Mouse (Mus musculus): Measurements from ENCODE around the gene Xpr1. TPM values are rescaled to one million over a fixed set of nuclear protein-coding genes. Genes with fewer than 3 reads are reported as not detected.

Xpr1 gene
- polyA plus RNA-seq, 1 experiment from 2014 or later = 57.4 TPM

GRCm38 (mm10) chr1:155237390-155237789 is 179.8 kb downstream of the Xpr1 start:
- Histone ChIP-seq H3K9ac (ENCODE audit: low read depth, low read length) (no peak overlapping the region), H3K4me3 (ENCODE audit: low read depth, low read length) (no peak overlapping the region), H3K27ac (ENCODE audit: low read length) (no peak overlapping the region; the same call in 1 of the 2 replicates), H3K27me3 (ENCODE audit: control insufficient read depth, insufficient read depth, low read depth, low read length) (no peaks in the 10 kb centered on the region), H3K4me1 (ENCODE audit: control insufficient read depth, insufficient read depth, low read length) (peaks cover 45% of the 10 kb centered on the region), H3K9me3 (replicated peaks; ENCODE audit: control insufficient read depth, low read length, poor library complexity, severe bottlenecking) (no peaks in the 10 kb centered on the region), H3K4me2 (ENCODE audit: low read length) (no peak overlapping the region), H3K36me3 (ENCODE audit: control insufficient read depth, insufficient read depth, low read length) (no peaks in the 10 kb centered on the region)
- WGBS = 62% methylated on average over 11 of the region's 11 CpGs
- ATAC-seq = no peak

GRCm38 (mm10) chr1:155236306-155237024 is 180.8 kb downstream of the Xpr1 start:
- Histone ChIP-seq H3K4me3 (ENCODE audit: low read depth, low read length) (no peak overlapping the region), H3K36me3 (ENCODE audit: control insufficient read depth, insufficient read depth, low read length) (no peaks in the 10 kb centered on the region), H3K9me3 (replicated peaks; ENCODE audit: control insufficient read depth, low read length, poor library complexity, severe bottlenecking) (no peaks in the 10 kb centered on the region), H3K4me1 (ENCODE audit: control insufficient read depth, insufficient read depth, low read length) (peaks cover 49% of the 10 kb centered on the region), H3K9ac (ENCODE audit: low read depth, low read length) (peak overlapping the region; percentile 38; the same call in 1 of the 2 replicates), H3K27ac (ENCODE audit: low read length) (no peak overlapping the region; the same call in 1 of the 2 replicates), H3K4me2 (ENCODE audit: low read length) (no peak overlapping the region), H3K27me3 (ENCODE audit: control insufficient read depth, insufficient read depth, low read depth, low read length) (no peaks in the 10 kb centered on the region)
- WGBS = 29% methylated on average over 13 of the region's 13 CpGs
- ATAC-seq = no peak

- H3K9ac ChIP-seq (ENCODE audit: low read depth, low read length) = no peak overlapping the region
- no peaks in the 10 kb centered on the region for H3K27me3 ChIP-seq (ENCODE audit: control insufficient read depth, insufficient read depth, low read depth, low read length)
- H3K9me3 ChIP-seq (replicated peaks; ENCODE audit: control insufficient read depth, low read length, poor library complexity, severe bottlenecking) = no peaks in the 10 kb centered on the region
- 19% methylated on average over 2 of the region's 2 CpGs for WGBS
- H3K4me2 ChIP-seq (ENCODE audit: low read length) = no peak overlapping the region
- H3K27ac ChIP-seq (ENCODE audit: low read length) = 0 out of 2 replicates have a peak overlapping the region, but pooled peaks have one; percentile 2
- H3K4me3 ChIP-seq (ENCODE audit: low read depth, low read length) = no peak overlapping the region
- H3K4me1 ChIP-seq (ENCODE audit: control insufficient read depth, insufficient read depth, low read length) = peaks cover 49% of the 10 kb centered on the region
- H3K36me3 ChIP-seq (ENCODE audit: control insufficient read depth, insufficient read depth, low read length) = no peaks in the 10 kb centered on the region
- no peak for ATAC-seq
Measured at GRCm38 (mm10) chr1:155235641-155236040, 181.6 kb downstream of the Xpr1 start.

GRCm38 (mm10) chr1:155233931-155234607 is 183.1 kb downstream of the Xpr1 start:
- Histone ChIP-seq H3K9ac (ENCODE audit: low read depth, low read length) (peak overlapping the region; percentile 47; the same call in 1 of the 2 replicates), H3K4me3 (ENCODE audit: low read depth, low read length) (no peak overlapping the region), H3K27me3 (ENCODE audit: control insufficient read depth, insufficient read depth, low read depth, low read length) (no peaks in the 10 kb centered on the region), H3K4me1 (ENCODE audit: control insufficient read depth, insufficient read depth, low read length) (peaks cover 57% of the 10 kb centered on the region), H3K9me3 (replicated peaks; ENCODE audit: control insufficient read depth, low read length, poor library complexity, severe bottlenecking) (no peaks in the 10 kb centered on the region), H3K36me3 (ENCODE audit: control insufficient read depth, insufficient read depth, low read length) (no peaks in the 10 kb centered on the region), H3K27ac (ENCODE audit: low read length) (peak overlapping the region; percentile 87), H3K4me2 (ENCODE audit: low read length) (no peak overlapping the region)
- WGBS = 13% methylated on average over 14 of the region's 14 CpGs
- ATAC-seq = peak; percentile 62

- Histone ChIP-seq H3K4me1 (ENCODE audit: control insufficient read depth, insufficient read depth, low read length) (peaks cover 58% of the 10 kb centered on the region), H3K9ac (ENCODE audit: low read depth, low read length) (peak overlapping the region; percentile 47; the same call in 1 of the 2 replicates), H3K27ac (ENCODE audit: low read length) (peak overlapping the region; percentile 87), H3K27me3 (ENCODE audit: control insufficient read depth, insufficient read depth, low read depth, low read length) (no peaks in the 10 kb centered on the region), H3K4me3 (ENCODE audit: low read depth, low read length) (no peak overlapping the region), H3K9me3 (replicated peaks; ENCODE audit: control insufficient read depth, low read length, poor library complexity, severe bottlenecking) (no peaks in the 10 kb centered on the region), H3K4me2 (ENCODE audit: low read length) (no peak overlapping the region), H3K36me3 (ENCODE audit: control insufficient read depth, insufficient read depth, low read length) (no peaks in the 10 kb centered on the region)
- WGBS = 78% methylated on average over 9 of the region's 9 CpGs
- ATAC-seq = no peak
Measured at GRCm38 (mm10) chr1:155233378-155233777, 183.8 kb downstream of the Xpr1 start.

- no peak overlapping the region for H3K4me2 ChIP-seq (ENCODE audit: low read length)
- H3K4me1 ChIP-seq (ENCODE audit: control insufficient read depth, insufficient read depth, low read length) = peaks cover 58% of the 10 kb centered on the region
- H3K4me3 ChIP-seq (ENCODE audit: low read depth, low read length) = no peak overlapping the region
- H3K9me3 ChIP-seq (replicated peaks; ENCODE audit: control insufficient read depth, low read length, poor library complexity, severe bottlenecking) = no peaks in the 10 kb centered on the region
- ATAC-seq = no peak
- no peaks in the 10 kb centered on the region for H3K36me3 ChIP-seq (ENCODE audit: control insufficient read depth, insufficient read depth, low read length)
- H3K27me3 ChIP-seq (ENCODE audit: control insufficient read depth, insufficient read depth, low read depth, low read length) = no peaks in the 10 kb centered on the region
- WGBS = 52% methylated on average over 6 of the region's 6 CpGs
- peak overlapping the region; percentile 87 for H3K27ac ChIP-seq (ENCODE audit: low read length)
- peak overlapping the region; percentile 47; the same call in 1 of the 2 replicates for H3K9ac ChIP-seq (ENCODE audit: low read depth, low read length)
Measured at GRCm38 (mm10) chr1:155232786-155233185, 184.4 kb downstream of the Xpr1 start.

- H3K9me3 ChIP-seq (replicated peaks; ENCODE audit: control insufficient read depth, low read length, poor library complexity, severe bottlenecking) = no peaks in the 10 kb centered on the region
- H3K27ac ChIP-seq (ENCODE audit: low read length) = peak overlapping the region; percentile 87
- 30% methylated on average over 12 of the region's 12 CpGs for WGBS
- H3K4me3 ChIP-seq (ENCODE audit: low read depth, low read length) = no peak overlapping the region
- no peaks in the 10 kb centered on the region for H3K36me3 ChIP-seq (ENCODE audit: control insufficient read depth, insufficient read depth, low read length)
- H3K4me1 ChIP-seq (ENCODE audit: control insufficient read depth, insufficient read depth, low read length) = peaks cover 56% of the 10 kb centered on the region
- no peak overlapping the region for H3K4me2 ChIP-seq (ENCODE audit: low read length)
- ATAC-seq = no peak
- no peaks in the 10 kb centered on the region for H3K27me3 ChIP-seq (ENCODE audit: control insufficient read depth, insufficient read depth, low read depth, low read length)
- no peak overlapping the region for H3K9ac ChIP-seq (ENCODE audit: low read depth, low read length)
Measured at GRCm38 (mm10) chr1:155232385-155232784, 184.8 kb downstream of the Xpr1 start.

GRCm38 (mm10) chr1:155229464-155230411 is 187.5 kb downstream of the Xpr1 start:
- Histone ChIP-seq H3K4me1 (ENCODE audit: control insufficient read depth, insufficient read depth, low read length) (peaks cover 37% of the 10 kb centered on the region), H3K27me3 (ENCODE audit: control insufficient read depth, insufficient read depth, low read depth, low read length) (no peaks in the 10 kb centered on the region), H3K9me3 (replicated peaks; ENCODE audit: control insufficient read depth, low read length, poor library complexity, severe bottlenecking) (no peaks in the 10 kb centered on the region), H3K9ac (ENCODE audit: low read depth, low read length) (peak overlapping the region; percentile 42), H3K27ac (ENCODE audit: low read length) (peak overlapping the region; percentile 66), H3K4me3 (ENCODE audit: low read depth, low read length) (no peak overlapping the region), H3K36me3 (ENCODE audit: control insufficient read depth, insufficient read depth, low read length) (no peaks in the 10 kb centered on the region), H3K4me2 (ENCODE audit: low read length) (no peak overlapping the region)
- ATAC-seq = peak; percentile 33
- WGBS = 20% methylated on average over 14 of the region's 14 CpGs

Data from midbrain, embryonic 16.5 days (tissue).